Mouse (Mus musculus) gastrocnemius, postnatal 25 days (tissue): Measurements from ENCODE around the gene Kazn. TPM values are rescaled to one million over a fixed set of nuclear protein-coding genes. Genes with fewer than 3 reads are reported as not detected.
A peak's percentile ranks its signal among the peaks of the same experiment; 100 is the strongest.

Source experiments
- DNase-seq: peaks from one replicate; pipeline ENCODE4 v3.0.0; 2022
- total RNA-seq, 2 experiments: library from RNA; stranded (reverse); gene quantifications; 1 replicate in 1 of 2; 2 replicates in 1 of 2; pipeline ENCODE4 v1.2.3; 2021

Gene Kazn
- total RNA-seq, 2 experiments from 2014 or later, result 1.9 to 2.5 TPM

DNA sequence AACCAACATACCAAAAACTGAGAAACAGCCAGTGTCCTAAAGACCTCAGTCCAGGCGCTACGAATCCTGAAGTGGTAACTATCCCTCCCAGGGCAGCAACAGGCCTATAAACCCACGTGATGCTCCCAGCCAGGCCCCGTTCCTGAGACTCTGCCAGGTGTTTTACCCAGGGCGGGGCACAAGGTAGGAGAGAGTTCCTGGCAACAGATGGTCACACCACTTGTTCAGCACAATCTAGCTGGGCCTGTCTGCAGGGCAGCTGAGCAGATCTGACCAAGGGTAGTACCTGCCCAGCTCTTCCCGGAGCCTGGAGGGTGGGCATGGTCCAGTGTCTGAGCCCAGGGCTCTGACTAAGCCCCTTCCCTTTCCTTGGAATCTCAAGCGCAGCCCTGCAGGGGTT lies 45.4 kb downstream of the Kazn start:
- DNase-seq, result peak; percentile 45

DNA sequence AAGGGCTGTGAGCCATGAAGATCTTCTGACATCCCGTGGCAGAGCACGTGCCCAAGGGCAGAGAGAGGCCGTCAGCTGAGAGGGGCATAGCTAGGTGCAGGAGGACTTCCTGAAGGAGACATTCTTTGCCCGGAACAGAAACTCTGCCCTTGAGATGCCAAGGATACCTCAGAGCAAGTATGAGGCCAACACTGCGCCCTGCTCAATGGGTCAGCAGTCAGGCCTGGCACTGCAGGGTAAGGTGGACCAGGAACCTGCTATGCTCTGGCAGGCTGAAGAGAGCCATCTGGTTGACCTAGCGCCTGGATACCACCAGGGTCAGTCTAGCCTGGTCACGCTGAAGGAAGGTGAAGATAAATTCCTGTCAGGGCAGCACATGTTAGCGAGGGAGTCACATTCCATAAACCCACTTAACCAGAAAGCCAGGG lies 46.0 kb downstream of the Kazn start:
- no peak for DNase-seq

DNA sequence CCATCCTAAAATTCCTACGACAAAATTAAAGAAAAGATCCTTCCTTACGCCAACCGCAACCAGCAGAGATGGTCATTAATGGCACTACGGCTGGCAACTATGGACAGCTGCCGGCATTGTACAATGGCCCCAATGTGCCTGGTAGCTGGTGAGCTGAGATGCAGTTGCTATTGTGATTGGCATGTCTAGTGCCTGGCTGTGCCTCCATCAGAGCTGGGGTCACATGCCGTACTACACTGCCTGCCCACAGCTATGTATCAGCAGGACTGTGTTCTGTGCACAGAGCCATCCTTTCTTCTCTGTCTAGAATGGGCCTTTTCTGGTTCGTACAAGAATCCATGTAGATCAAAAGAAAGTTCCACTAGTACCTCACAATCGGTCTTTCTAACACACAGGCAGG lies 49.2 kb downstream of the Kazn start:
- DNase-seq, result no peak

DNA sequence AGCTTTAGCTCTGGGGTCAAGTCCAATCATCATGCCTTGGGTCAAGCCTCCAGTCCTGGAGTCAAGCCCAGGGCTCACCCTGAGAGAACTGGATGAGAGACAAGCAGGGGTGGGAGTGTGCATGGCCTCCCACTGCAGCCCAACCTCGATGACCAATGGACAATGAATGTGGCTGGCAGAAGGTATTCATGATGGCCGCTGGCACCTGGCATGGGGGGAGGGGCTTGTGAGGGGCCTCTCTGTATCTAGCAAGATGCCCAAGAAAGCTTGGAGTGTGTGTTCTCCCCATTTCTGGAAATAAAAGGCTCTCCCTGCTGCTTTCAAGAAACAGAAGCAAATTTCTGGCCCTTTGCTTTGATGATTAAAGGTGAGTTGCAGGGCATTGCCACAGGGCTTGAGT lies 50.7 kb downstream of the Kazn start:
- DNase-seq, result no peak

DNA sequence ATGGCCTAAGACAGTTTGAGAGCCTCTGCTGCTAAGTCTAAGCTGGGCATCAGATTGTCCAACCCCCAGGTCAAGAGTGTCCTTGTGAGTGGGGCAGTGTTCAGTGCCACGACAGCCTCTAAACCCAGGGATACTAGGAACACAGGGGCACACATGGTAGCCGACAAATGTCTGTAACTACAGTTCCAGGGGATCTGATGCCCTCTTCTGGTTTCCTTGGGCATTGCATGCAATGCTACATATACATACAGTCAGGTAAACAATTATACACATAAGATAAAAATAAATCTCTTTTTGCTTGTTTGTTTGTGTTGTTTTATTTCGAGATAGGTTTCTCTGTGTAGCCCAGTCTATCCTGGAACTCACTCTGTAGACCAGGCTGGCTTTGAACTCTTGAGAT lies 53.0 kb downstream of the Kazn start:
- DNase-seq, result no peak

DNA sequence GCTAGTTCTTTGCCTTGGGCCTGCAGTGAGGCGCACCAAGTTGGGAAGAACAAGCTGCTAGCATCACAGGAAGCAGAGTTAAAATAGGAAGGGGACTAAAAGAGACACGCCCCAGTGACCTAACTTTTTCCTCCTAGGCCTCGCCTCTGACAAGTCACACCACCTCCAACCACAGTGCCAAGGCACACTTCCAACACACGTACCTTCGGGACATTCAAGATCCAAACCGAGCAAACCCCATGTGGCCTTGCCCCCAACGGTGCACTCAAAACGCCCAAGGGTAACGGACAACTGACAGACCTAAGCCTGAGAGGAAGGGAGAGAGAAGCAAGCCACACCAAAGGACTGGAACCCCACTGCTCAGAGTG lies 53.7 kb downstream of the Kazn start:
- DNase-seq, result no peak

DNA sequence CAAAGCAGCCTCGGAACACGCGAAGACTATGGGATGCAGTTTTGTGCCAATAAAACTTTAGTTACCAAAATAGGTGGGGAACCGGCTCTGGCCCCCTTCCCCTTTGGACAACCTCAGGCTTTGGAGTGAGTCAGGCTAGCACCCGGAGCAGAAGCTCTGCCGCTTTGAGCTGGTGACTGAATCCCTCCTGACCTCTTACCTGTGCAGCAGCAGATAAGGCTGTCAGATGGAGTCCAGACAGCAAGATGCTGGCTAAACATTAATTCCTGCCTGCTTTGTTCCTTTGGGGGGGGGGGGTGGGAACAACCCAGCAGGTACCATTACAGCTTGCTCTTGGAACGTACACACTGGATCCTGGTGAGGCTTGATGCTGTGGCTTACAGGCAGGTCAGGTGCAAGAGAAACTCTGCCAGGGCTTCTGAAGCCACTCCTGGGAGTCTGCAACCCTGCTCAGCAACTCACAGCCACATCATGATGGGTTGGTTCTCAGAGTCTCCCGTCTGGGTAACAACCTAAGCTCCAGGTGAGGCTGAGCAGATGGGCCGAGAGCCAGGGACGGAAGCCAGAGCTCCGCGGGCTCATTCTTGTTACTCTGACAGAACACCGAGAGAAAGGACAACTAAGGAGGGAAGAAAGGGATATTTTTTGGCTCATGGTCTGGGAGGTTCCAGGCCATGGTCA lies 54.2 kb downstream of the Kazn start:
- no peak for DNase-seq

DNA sequence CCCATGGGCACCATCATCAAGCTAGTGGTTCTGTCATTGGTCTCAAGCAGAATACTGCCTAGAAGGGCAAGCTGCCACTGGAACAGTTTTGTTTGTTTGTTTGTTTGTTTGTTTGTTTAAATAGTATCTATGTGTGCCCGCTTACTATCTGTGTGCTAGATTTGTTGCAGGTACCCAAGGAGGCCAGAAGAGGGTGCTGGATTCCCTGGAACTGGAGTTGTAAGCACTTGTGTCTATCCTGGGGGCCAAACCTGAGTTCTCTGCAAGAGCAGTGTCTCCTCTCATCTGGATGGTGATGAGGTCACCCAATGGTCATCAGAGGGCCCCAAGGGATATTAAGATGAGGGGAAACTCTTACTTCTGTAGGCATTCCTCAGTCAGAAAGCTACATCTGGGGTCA lies 55.6 kb downstream of the Kazn start:
- no peak for DNase-seq

DNA sequence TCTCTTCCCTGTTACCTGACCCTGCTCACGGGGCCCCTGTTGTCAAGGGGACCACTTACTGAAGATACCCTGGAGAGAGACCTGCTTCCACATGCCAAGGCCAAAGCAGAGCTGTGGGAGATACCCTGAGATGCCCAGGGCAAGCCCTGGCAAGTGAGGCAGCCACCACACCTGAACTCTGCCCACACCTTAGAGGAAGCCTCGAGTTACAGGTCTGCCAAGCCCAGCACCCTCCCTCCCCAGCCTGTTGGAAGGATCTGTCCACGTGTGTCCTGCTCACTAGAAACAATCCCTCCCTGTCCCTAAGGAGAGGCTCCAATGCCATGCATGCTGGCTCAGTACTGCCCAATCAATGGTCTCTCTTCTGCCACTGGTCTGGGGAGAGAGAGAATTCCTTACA lies 56.2 kb downstream of the Kazn start:
- DNase-seq, result no peak

DNA sequence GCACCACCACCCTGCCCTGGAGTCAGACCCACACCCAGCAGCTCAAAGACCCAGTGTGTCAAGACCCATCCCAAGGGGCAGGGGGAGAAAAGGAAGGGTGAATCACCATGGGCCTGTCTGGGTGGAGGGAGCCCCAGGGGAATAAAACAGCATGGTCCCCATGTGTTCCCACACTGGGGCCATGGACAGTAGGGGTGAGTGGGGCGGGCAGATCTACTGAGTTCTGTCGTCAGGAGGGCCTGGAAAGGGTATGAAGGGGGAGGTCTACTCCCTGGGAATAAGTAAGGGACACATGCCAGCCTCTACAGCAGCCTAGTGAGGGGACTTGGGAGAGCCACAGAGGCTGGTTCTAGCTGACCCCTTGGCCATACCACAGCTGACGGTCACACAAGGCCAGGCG lies 57.6 kb downstream of the Kazn start:
- no peak for DNase-seq

DNA sequence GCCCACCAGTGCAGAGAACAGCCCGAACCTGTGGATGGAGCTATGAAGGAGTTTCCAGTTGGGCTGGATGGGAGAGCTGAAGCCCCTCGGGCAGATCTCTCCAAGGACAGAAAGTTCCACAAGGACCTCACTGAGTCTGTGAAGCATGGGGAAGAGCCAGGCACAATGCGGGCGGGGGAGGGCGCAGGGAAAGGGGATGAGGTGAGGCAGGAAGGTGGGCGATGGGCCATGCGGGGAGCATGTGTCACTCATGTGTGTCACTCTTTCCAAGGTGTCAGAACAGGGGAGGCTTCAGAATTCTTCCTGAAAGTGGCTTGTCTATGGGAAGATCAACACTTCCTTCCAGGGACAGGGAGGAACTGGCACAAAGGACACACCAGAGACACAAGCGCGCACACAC lies 58.3 kb downstream of the Kazn start:
- DNase-seq, result no peak

DNA sequence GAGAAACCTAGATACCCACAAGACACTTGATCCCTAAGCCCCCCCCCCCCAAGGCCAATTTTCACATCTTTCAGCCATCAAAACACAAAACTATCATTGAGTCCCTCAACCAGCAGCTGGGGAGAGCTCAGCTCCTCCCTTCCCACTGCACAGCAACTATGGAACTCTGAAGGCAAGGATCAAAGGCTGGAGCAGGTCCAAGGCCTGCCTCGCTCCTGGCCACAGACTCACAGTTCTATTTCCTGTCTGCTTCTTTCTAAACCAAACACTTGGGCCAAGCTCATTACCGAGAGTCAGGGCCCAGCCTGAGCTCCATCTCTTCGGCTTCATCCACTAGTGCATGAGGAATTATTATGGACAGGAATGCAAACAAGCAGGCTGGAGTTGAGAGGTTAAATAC lies 58.9 kb downstream of the Kazn start:
- DNase-seq, result peak; percentile 75

DNA sequence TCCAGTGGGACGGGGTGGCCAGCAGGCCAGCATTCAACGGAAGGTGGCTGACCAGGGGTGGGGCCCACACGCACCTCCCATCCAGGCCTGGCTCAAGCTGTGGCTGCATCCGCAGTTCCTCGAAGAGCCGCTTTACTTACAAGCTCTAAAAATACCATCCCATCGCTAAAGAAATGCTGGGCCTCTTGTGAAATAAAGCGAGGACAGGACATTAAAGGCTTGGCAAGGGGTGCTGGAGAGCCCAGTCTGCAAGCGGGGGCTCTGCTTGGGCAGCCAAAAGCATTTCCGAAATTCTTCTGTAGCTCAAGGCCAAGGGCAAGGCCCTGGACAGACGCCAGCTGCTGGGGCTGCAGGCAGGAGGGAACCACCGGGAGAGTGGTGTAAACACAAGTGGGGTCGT lies 59.7 kb downstream of the Kazn start:
- peak; percentile 61 for DNase-seq

DNA sequence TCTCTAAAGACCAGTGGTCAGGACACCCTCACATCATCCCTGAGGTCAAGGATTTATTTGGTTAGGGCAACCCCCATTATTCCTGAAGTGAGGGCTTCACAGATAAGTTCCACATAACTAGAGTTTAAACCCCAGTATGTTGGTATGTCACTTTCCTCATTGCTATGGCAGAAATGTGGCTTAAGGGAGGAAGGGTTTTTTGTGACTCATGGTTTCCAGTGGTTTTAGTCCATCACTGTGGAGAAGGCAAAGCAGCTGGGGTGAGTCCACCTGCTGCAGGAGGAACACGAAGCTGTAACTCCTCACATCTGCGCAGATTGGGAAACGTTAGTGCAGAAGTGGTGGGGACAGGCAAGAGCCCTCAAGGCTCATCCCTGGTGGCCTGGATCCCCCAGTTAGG lies 62.5 kb downstream of the Kazn start:
- no peak for DNase-seq

DNA sequence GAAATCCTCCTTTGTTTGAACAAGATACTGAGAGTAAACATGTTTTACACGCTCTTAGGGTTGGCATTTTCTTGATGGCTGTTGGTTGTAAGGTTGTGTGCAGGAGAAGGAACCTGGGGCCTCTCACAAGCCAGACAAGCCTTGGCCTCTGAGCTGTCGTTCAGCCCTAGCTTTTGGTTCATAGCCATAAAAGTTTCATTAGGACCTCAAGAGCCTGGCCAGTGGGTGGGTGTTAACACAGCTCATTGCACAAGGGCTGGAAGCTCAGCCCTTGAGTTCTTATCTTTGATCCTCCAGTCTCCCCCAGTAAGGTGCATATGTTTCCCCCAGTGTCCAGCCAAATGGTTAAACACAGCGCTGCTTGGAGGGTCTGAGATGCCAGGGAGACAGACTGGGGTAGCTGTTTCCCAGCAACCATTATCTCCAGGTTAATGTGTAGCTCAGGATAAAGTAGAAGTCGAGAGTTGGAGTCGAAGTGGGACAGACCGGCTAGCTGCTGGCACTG lies 65.2 kb downstream of the Kazn start:
- DNase-seq, result no peak

DNA sequence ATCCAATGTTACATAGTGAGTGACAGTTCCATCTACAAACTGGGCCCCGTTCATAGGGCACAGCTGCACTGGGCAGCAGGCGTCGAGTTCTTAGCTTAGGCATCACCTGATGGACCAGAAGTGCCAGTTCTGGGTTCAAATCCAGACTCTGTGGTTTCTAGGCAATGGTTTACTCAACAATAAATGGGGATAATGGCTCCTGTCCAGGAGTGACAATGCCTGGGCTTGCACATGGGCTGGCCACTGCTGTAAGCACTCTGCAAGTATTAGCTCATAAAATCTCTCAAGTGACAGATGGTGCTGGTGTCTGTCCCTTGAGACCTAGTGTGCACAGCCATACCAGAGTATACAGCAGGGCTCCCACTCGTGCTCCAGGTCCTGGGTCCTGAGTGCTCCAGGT lies 66.3 kb downstream of the Kazn start:
- DNase-seq, result no peak

DNA sequence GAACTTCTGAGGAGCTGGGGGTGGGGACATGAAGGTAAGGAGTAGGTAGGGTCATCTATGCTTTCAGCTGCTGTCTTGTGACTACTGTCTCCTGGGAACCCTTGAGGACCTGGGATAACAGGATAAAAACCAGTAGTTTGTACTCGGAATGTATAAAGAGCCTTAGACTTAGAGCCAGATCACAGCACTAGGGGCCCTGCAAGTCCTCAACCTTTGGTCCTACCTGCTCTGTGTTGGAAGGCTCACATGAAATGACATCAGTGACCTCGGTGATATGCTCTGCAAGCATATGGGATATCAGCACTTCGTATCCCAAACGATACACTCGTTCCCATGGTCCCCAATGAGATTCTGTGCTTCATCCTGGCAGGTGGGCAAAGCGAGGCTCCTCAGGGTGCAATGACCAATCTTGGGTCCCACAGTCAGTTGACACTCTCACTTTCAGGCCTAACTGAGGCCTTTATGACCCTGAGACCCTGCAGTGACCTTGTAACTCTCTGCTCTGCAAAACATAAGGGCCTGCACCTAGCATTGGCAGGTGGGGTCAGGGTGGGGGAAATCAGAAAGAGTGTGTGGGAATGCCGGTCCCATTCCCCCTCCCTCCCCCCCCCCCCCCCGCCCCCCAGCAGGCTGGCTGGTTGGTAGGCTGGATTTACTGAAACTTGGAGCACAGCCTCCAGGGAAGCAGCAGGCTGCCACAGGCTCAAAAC lies 67.3 kb downstream of the Kazn start:
- no peak for DNase-seq

DNA sequence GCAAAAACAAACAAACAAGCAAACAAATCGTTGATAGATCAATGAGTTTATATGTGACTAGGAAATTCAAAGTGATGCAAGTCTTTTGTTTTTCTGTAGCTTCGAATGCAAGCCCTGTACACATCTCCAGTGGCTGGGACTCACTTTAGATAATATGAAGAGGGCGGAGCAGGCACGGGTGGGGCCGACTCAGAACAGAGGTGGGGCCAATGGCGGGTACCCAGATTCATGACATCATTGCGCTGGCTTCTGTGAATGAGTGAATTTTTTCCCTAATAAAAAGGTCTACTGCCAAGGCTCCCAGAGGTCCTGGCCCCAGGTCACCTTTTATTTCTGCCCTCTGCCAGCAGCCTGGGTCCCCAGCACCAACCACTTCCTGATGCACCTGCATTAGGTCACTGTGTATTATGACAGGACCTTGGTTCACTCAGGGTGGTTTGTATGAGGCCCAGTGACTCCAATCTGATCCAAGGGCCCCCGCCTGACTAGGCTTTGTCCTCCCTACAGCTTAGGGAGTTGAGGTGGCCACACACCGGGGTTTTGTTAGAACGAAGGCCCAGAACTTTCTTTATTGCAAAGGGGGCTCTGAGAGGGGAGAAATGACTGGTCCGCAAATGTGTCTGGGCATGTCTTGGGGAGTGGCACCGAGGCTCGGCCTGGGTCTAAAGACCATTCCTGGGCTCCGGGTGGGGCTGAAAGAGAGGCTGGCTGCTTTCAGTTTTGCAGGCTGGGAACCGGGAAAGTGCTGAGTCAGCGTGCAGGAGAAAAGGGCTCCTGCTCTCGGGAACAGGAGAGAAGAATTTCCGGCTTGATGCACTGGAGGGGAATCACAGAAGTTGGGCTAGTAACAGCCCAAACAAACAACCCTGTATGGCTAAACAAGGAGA lies 68.1 kb downstream of the Kazn start:
- peak; percentile 46 for DNase-seq

DNA sequence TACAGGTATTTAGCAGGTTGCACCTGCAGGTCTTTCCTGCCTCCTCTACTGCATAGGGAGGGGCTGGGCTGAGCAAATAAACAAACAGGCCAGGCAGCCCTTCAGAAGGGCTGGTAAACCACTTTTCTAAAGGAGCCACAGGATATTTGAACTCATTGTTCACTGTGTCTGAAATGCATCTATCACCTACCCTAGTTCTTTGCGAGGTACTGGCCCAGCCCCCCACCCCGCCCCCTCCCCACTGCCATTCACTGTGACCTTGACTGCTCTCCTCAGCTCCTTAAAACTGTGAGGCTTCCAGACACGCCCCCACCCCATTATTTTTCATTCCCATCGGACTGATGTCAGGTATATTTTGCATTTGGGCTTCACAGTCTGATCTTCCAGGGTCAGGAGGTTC lies 69.6 kb downstream of the Kazn start:
- no peak for DNase-seq

DNA sequence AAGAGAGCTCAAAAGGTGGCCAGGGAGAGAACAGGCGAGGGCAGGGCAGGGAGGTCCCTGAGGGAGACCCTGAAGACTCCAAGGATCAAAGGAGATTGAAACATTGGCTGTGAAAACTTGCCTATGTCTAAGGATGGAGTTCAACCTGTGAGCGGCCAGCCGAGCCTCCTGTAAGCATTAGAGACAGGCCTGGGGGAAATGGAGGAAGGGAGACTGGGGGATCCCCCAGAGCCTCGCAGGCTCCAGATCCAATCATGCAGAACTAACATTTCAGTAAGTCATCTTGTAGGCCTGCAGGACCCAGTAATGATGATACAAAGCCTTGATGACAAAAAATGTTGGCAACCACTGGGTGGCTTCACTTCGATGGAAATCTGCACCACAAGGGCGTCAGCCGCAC lies 70.8 kb downstream of the Kazn start:
- DNase-seq, result no peak

DNA sequence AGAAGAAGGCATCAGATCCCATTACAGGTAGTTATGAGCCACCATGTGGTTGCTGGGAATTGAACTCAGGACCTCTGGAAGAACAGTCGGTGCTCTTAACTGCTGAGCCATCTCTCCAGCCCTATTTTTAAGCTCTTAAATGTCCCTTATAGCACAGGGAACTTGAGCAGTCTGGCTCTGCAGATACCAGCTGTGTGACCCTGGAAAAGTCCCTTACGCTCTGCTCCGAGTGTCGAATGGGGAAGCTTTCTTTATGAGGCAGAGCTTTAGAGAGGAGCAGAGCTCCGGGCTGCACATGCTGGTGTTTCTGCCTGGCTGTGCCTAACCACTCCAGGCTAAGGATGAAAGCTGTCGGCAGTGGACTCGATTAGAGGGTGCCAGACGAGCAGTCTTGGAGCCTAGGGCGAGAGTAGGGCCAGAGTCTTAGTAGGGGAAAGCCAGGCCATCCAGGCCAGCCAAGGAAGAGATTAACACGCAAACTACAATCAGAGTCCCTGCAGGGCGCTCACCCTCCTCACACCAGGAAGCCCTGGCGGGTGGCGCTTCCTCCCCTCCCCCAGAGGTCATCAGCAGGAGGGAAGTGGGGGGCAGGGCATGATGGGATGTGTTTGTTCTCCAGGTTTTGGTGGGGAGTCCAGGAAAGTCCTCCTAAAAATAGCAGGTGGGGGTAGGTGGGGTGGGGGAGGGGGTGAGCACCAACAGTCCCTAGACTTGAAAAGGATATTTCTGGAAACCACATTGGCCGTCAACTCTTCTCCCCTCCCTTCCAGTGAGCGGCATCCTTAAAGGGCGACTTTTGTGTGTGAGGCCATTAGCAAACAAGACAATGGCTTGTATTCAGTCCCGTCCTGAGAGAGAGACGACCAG lies 73.1 kb downstream of the Kazn start:
- DNase-seq, result peak; percentile 67

DNA sequence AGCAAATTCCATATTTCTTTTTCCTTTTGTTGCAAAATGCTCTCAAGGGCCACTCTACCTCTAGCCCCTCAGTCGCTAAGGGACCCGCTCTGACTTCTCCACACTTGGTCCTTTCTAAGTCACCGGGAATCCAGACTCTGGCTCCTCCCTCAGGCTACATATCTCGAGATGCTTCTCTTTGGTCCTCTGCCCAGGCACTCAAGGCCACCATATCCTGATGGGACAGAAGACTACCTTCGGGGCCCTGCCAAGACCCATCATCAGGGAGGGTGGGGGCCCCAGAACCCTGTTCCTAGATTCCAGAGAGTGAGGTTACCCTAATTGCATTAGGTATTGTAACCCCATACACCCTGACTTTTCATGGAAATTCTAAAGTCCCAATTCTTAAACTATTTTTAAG lies 73.8 kb downstream of the Kazn start:
- no peak for DNase-seq
